Mouse (Mus musculus): ENCODE data around the gene Sae1. TPM values are rescaled to one million over a fixed set of nuclear protein-coding genes. Genes with fewer than 3 reads are reported as not detected.
"Not testable (repeated sequence)": the region's sequence is repeated elsewhere in the genome, so short reads cannot be mapped to it uniquely, and the experiment has no call there.

The Sae1 gene
- total and polyA plus RNA-seq, 2 experiments from 2014 or later, result 41.7 to 101 TPM

DNA sequence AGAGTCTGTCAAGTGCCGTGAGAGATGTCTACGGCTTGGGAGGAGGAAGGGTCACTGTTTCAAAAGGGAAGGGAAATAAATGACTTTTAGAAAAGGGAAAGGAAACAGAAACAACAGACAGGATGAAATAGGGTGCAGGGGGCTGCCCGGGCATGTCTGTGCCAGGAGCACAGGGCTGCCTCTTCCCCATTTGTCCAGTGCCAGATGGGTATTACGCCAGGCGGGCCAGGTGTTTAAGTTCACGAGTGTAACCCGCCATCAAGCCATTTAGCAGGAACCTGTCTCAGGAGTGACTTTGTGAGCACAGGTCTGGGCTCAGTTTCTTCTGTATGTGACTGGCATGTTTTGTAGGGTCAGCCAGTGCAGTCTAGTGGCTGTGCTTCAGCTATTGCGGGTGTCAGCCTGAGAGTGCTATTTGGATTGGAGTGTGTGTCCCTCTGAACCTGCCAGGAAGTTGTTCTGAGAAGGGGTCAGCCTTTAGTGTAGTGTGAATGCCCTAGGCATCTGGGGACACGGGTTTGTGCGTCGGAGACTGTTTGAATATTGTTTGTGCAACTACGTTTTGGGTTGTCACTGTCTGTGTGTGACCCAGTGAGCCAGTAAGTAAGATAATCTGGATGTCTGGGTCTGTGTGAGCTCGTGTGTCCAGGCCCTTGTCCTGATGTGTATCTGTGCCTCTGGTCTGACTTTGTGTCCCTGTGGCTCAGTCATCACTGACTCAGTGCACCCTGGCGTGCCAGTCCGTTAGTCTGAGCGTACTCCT lies 78.9 kb downstream of the Sae1 start:
- Histone ChIP-seq H3K27me3 (ENCODE audit: control insufficient read depth, insufficient read depth, low read length) (no peaks in the 10 kb centered on the region), H3K4me3 (ENCODE audit: low read depth, low read length) (peak overlapping the region; percentile 75), H3K36me3 (replicated peaks; ENCODE audit: control insufficient read depth, insufficient read depth, low read length) (no peaks in the 10 kb centered on the region), H3K9me3 (replicated peaks; ENCODE audit: control insufficient read depth, low read length) (no peaks in the 10 kb centered on the region), H3K27ac (ENCODE audit: low read depth) (peak overlapping the region; percentile 99), H3K4me1 (ENCODE audit: control insufficient read depth, insufficient read depth) (peaks cover 7% of the 10 kb centered on the region; the same call in 1 of the 2 replicates), H3K4me2 (ENCODE audit: low read depth, low read length) (peak overlapping the region; percentile 82), H3K9ac (replicated peaks; ENCODE audit: low read depth, low read length) (no peak overlapping the region; the same call in 1 of the 2 replicates)
- TF ChIP-seq CTCF (IDR thresholded peaks at IDR 0.05; ENCODE audit: low read depth) (no peak), EP300 (IDR thresholded peaks at IDR 0.05; ENCODE audit: low read depth) (no peak)
- DNase-seq (ENCODE audit: low spot score) (no peak), ATAC-seq (ENCODE audit: insufficient read depth, low read depth) (no peak)
- WGBS, result 36% methylated on average over 16 of the region's 16 CpGs

DNA sequence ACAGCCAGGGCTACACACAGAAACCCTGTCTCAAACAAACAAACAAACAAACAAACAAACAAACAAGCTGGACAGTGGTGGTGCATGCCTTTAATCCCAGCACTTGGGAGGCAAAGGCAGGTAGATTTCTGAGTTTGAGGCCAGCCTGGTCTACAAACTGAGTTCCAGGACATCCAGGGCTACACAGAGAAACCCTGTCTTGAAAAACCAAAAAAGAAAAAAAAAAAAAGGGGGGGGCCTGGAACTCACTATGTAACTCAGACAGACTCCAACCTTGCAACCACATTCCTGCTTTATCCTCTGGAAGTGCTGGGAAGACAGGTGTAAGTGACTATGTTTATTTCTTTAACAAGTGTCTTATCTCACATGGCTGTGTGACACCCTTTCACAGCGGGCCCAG lies 79.5 kb downstream of the Sae1 start, which contains the start of gene Bbc3:
Gene Bbc3 (plus strand): TSS at position 301 of the 400 bp plus-strand sequence.
- peak within 1 kb of the TSS; percentile 82 for H3K4me2 ChIP-seq (ENCODE audit: low read depth, low read length)
- H3K27ac ChIP-seq (ENCODE audit: low read depth), result peak within 1 kb of the TSS; percentile 99
- not testable (repeated sequence) for DNase-seq (ENCODE audit: low spot score); H3K27me3 ChIP-seq (ENCODE audit: control insufficient read depth, insufficient read depth, low read length); H3K9me3 ChIP-seq (replicated peaks; ENCODE audit: control insufficient read depth, low read length); ATAC-seq (ENCODE audit: insufficient read depth, low read depth); H3K4me1 ChIP-seq (ENCODE audit: control insufficient read depth, insufficient read depth); H3K36me3 ChIP-seq (replicated peaks; ENCODE audit: control insufficient read depth, insufficient read depth, low read length)
- 23% methylated on average over 1 of the region's 1 CpGs for WGBS
- peak within 1 kb of the TSS; percentile 38; the same call in 1 of the 2 replicates for H3K9ac ChIP-seq (replicated peaks; ENCODE audit: low read depth, low read length)
- peak within 1 kb of the TSS; percentile 75 for H3K4me3 ChIP-seq (ENCODE audit: low read depth, low read length)

DNA sequence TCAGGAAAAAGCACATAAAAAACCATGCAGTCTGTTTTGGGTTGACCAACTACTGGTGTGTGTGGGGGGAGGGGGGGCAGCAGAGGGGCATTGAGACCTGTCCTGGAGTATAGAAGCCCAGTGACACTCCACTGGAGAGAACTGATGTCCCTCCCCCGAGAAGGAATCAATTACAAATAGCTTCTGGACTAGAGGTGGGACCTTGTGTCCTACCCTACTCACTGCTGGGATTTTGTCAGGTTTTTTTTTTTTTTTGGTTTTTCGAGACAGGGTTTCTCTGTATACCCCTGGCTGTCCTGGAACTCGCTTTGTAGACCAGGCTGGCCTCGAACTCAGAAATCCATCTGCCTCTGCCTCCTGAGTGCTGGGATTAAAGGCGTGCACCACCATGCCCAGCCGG lies 80.5 kb downstream of the Sae1 start:
- not testable (repeated sequence) for H3K4me2 ChIP-seq (ENCODE audit: low read depth, low read length); H3K4me3 ChIP-seq (ENCODE audit: low read depth, low read length); H3K4me1 ChIP-seq (ENCODE audit: control insufficient read depth, insufficient read depth); ATAC-seq (ENCODE audit: insufficient read depth, low read depth); H3K27ac ChIP-seq (ENCODE audit: low read depth); H3K9me3 ChIP-seq (replicated peaks; ENCODE audit: control insufficient read depth, low read length); H3K9ac ChIP-seq (replicated peaks; ENCODE audit: low read depth, low read length); H3K27me3 ChIP-seq (ENCODE audit: control insufficient read depth, insufficient read depth, low read length); H3K36me3 ChIP-seq (replicated peaks; ENCODE audit: control insufficient read depth, insufficient read depth, low read length); DNase-seq (ENCODE audit: low spot score)
- 68% methylated on average over 6 of the region's 6 CpGs for WGBS

DNA sequence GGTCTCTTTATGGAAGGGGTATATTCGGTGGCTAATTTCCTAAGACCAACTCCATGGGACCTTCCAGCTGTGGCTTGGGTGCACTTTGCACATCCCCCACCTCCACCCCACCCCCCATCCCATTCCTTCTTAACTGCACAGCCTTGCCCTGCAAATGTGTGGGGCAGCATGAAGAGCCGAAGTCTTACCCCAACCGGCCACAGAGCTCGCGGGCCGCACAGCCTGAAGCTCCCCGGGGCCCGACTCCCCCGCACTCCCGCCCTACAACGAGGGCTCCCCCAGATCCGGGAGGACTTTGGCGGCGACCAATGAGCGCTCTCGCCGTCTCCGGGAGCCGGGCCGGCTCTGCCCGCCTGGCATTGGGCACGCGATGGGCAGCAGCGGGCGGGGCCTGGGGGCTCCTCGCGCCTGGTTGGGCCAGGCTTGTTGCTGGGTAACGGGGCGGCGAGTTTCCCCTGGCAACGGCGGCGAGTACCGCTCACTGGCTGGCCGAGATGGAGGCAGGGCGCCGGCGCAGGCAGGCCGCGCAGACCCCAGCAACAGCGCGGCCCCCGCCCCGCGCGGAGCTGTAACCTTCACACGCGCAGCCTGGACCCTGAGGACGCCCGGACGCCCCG lies 88.1 kb downstream of the Sae1 start:
- no peak overlapping the region for H3K9ac ChIP-seq (replicated peaks; ENCODE audit: low read depth, low read length)

DNA sequence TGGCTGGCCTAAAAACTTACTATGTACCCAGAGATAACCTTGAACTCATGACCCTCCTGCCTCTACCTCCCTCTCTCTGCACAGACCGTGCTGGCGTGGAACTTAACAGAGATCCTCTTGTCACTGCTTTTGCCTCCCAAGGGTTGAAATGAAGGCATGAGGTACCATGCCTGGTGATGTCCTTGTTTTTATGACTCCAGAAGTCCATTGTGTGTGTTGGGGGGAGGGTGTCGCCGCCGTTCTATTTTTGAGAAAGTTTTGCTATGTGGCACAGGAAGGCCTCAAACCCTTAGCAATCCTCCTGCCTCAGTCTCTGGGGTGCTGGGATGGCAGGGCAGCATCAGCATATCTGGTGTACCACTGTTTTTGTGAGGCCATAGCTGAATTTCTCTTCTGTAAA lies 88.7 kb downstream of the Sae1 start:
- no peak overlapping the region for H3K4me3 ChIP-seq (ENCODE audit: low read depth, low read length)

More for the DNA sequence above, 88.1 kb downstream of the Sae1 start:
- Histone ChIP-seq H3K4me1 (ENCODE audit: control insufficient read depth, insufficient read depth) (peaks cover 11% of the 10 kb centered on the region; the same call in 1 of the 2 replicates), H3K4me3 (ENCODE audit: low read depth, low read length) (peak overlapping the region; percentile 21), H3K27ac (ENCODE audit: low read depth) (no peak overlapping the region), H3K36me3 (replicated peaks; ENCODE audit: control insufficient read depth, insufficient read depth, low read length) (no peaks in the 10 kb centered on the region), H3K27me3 (ENCODE audit: control insufficient read depth, insufficient read depth, low read length) (no peaks in the 10 kb centered on the region), H3K9me3 (replicated peaks; ENCODE audit: control insufficient read depth, low read length) (no peaks in the 10 kb centered on the region), H3K4me2 (ENCODE audit: low read depth, low read length) (peak overlapping the region; percentile 54)
- 1% methylated on average over 47 of the region's 52 CpGs for WGBS
- ATAC-seq (ENCODE audit: insufficient read depth, low read depth) (peak; percentile 57), DNase-seq (ENCODE audit: low spot score) (peak; percentile 55)
- TF ChIP-seq CTCF (IDR thresholded peaks at IDR 0.05; ENCODE audit: low read depth) (no peak), EP300 (IDR thresholded peaks at IDR 0.05; ENCODE audit: low read depth) (no peak)

More for the DNA sequence above, 88.7 kb downstream of the Sae1 start:
- H3K4me1 ChIP-seq (ENCODE audit: control insufficient read depth, insufficient read depth), result peaks cover 11% of the 10 kb centered on the region; the same call in 1 of the 2 replicates
- no peak overlapping the region for H3K27ac ChIP-seq (ENCODE audit: low read depth)
- H3K9ac ChIP-seq (replicated peaks; ENCODE audit: low read depth, low read length), result no peak overlapping the region
- no peak for DNase-seq (ENCODE audit: low spot score)
- H3K4me2 ChIP-seq (ENCODE audit: low read depth, low read length), result no peak overlapping the region
- H3K27me3 ChIP-seq (ENCODE audit: control insufficient read depth, insufficient read depth, low read length), result no peaks in the 10 kb centered on the region
- no peak for TF ChIP-seq CTCF (IDR thresholded peaks at IDR 0.05; ENCODE audit: low read depth)
- no peak for TF ChIP-seq EP300 (IDR thresholded peaks at IDR 0.05; ENCODE audit: low read depth)
- no peak for ATAC-seq (ENCODE audit: insufficient read depth, low read depth)
- 65% methylated on average over 5 of the region's 5 CpGs for WGBS
- no peaks in the 10 kb centered on the region for H3K9me3 ChIP-seq (replicated peaks; ENCODE audit: control insufficient read depth, low read length)
- no peaks in the 10 kb centered on the region for H3K36me3 ChIP-seq (replicated peaks; ENCODE audit: control insufficient read depth, insufficient read depth, low read length)
